Mouse (Mus musculus): ENCODE data around the gene Gal3st4.
"Not testable (repeated sequence)": the region's sequence is repeated elsewhere in the genome, so short reads cannot be mapped to it uniquely, and the experiment has no call there.

The Gal3st4 gene

DNA sequence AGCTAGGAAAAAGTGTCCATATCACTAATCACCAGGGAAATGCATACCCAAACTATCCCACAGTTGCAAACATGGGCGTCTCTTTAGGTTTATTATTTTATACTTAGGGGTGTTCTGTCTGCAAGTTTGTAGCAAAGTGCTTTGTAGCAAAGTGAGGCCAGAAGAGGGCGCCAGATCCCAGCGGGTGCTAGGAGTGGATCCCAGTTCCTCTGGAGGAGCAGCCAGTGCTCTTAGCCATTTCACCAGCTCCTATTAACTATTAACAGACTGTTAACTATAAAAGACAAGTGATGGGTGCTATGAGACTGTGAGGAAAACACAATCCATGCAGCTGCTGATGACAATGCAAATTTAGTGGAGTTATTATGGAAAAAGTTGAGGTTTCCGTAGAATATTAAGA lies 50.5 kb downstream of the Gal3st4 start:
- DNase-seq (ENCODE audit: low read depth in 1 of 2, low spot score in 2 of 2): peak; percentile 61 to 85

DNA sequence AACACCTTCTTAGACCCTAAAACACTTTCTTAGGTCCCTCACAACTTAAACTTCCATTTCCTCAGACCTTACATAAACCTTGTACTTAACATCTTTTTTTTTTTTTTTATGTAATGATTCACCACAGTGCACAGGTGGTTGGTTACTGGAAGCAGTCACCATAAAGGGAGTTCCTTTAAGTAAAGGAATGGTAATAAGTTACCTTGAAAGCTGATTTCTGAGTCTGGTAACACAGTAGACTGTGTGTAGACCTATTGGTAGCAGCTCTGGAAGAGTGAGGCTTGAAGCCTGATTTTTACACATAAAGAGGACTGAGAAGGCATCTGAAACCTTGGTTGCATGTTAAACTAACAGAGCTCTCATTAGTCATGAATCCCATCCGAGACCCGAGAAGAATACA lies 52.8 kb downstream of the Gal3st4 start:
- DNase-seq (ENCODE audit: low read depth in 1 of 2, low spot score in 2 of 2): no peak

DNA sequence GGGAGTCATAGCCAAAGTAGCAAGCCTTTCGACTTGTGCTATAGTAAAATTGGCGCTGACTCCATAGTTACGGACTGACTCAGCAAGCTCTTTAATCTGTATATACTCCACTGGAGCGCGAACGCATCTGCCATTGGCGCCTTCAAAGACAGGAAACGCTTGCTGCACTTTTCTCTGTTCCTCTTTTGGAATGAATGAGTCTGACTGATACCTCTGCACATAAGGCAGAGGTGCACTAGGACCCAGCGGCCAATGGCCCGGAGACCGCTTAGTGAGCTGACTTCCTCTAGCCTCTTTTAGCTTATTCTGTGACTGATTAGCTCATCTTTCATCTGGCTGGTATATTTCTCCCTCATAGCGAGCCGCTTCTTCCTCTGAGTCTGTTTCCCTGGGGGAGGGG lies 56.0 kb downstream of the Gal3st4 start:
- DNase-seq (ENCODE audit: low read depth in 1 of 2, low spot score in 2 of 2): not testable (repeated sequence)

Measured in monocyte, adult 2 months (primary cell).